Mouse (Mus musculus) olfactory bulb, adult 2 months (tissue): ENCODE data around the gene Asna1. TPM values are rescaled to one million over a fixed set of nuclear protein-coding genes. Genes with fewer than 3 reads are reported as not detected.

Source experiments
- H3K27ac ChIP-seq: fragments of 200-500 bp; 2 replicates; pipeline ENCODE4 v1.5.1; 2012; ENCODE audit warnings: low read depth, low read length; ENCODE audit not compliant: insufficient read depth
- H3K4me1 ChIP-seq: fragments of 200-500 bp; 2 replicates; pipeline ENCODE4 v1.6.1; 2012; ENCODE audit warnings: low read length; ENCODE audit not compliant: control insufficient read depth, insufficient read depth
- H3K4me3 ChIP-seq: fragments of 200-500 bp; 2 replicates; pipeline ENCODE4 v1.5.1; 2012; ENCODE audit warnings: mild to moderate bottlenecking, low read depth, low read length, moderate library complexity; ENCODE audit not compliant: insufficient read depth
- CTCF ChIP-seq: fragments of 200-500 bp; IDR thresholded peaks from 2 replicates; pipeline ENCODE4 v1.5.1; 2012; ENCODE audit warnings: low read depth, mild to moderate bottlenecking, low read length, moderate library complexity; ENCODE audit not compliant: insufficient read depth
- POLR2A ChIP-seq: fragments of 200-500 bp; IDR thresholded peaks from 2 replicates; pipeline ENCODE4 v1.6.1; 2012; ENCODE audit warnings: mild to moderate bottlenecking, low read depth, low read length, moderate library complexity; ENCODE audit not compliant: insufficient read depth
- WGBS: fragments of 180-500 bp; shearing (Covaris S2); methylation state at CpG from one replicate; pipeline ENCODE4 v1.1.7; 2018; 5-methylcytosine and 5-hydroxymethylcytosine counted together
- polyA plus RNA-seq: library from polyadenylated mRNA; stranded (reverse); fragments of >200 nt; gene quantifications from 2 replicates; pipeline ENCODE4 v1.2.4, GENCODE M21; 2012; ENCODE audit warnings: low replicate concordance; ENCODE audit not compliant: missing spikeins, insufficient read depth, insufficient read length

Asna1 gene
- polyA plus RNA-seq, 1 experiment = not detected

DNA sequence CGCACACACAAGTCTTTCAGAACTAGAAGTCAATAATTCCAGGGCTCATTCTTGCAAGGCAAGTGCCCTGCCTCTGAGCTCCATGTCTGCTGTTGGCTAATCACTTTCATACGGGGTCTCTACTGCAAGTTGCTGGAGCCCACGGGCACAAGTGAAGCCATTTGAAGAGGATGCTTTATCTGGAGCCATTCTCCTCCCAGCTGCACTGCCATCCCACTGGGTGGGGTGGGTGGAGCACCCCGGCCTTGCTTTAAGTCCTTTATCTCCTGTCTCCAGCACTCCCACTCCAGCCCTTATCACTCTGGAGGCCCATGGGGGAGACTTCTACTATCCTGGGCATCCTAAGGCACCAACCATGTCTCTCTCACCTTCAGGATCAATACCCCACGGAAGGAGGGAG lies 54.2 kb downstream of the Asna1 start:
- H3K4me1 ChIP-seq = peaks cover 10% of the 10 kb centered on the region
- H3K27ac ChIP-seq = no peak overlapping the region
- 32% methylated on average over 5 of the region's 5 CpGs for WGBS
- no peak overlapping the region for H3K4me3 ChIP-seq
- no peak for TF ChIP-seq POLR2A
- TF ChIP-seq CTCF = no peak

DNA sequence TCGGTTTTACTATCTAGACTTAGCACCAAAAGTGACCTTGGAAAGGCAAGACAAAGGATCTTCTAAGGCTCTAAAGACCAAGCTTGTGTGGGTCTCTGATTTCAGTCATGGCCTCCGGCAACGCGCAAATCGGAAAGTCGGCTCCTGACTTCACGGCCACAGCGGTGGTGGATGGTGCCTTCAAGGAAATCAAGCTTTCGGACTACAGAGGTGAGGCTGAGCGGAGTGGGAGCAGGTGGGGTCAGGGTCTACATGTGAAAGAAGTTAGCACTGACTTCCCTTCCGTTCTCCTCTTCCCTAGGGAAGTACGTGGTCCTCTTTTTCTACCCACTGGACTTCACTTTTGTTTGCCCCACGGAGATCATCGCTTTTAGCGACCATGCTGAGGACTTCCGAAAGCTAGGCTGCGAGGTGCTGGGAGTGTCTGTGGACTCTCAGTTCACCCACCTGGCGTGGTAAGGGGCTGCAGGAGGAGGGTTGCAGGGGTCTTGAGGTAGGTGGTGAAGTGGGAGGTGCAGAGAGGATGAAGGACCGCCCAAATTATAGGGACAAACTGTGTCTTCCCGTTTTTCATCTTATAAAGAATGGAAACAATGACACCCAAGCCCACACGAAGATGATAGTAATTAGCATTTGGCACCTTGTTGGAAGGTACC lies 54.8 kb downstream of the Asna1 start:
- Histone ChIP-seq H3K27ac (peak overlapping the region; percentile 71), H3K4me1 (peaks cover 11% of the 10 kb centered on the region), H3K4me3 (peak overlapping the region; percentile 63)
- under 1% methylated on average over 21 of the region's 21 CpGs for WGBS
- no peak for TF ChIP-seq CTCF

DNA sequence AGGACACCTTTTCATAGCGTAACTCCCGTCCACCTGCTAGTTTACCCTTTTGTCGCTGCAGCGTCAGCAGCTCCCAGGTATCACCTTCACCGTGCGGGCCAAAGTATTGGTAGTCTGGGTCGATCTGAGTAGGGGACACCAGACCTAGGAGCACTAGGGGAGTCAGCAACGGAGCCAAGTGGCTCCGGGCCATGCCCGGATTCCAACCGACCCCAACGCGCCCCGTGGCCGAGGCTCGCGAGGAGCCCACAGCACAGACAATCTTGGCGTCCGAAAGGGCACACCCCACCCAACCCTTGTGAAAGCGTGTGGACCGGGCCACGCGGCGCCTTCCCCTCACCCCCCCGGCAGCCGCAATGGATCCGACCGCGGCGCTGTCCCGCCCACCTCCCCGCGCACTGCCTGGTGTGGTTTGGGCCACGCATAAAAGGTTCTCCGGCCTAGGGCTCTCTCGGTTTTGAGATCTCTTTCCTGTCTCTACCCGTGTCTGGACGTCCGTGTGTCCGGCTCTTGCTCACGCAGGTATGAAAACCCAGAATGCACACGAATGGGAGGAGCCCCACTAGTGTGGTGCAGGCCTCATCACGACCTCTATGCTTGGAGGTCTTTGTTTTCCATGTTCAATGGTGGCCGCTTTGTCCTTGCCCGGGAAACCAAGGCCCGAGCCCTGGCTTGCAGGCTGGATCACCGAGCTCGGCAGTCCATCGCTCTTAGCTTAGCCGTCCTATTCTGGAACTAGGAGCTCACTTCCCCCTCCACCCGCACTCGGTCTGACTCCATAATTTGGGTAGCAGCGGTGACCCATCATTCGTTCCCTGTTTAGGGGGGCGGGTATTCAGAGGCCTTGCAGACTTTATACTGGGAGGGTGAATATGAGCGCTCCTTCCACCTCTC lies 55.6 kb downstream of the Asna1 start, which contains the start of the genes Gm49661, Prdx2 and Rnaseh2a:
Gene Gm49661, minus strand, starts transcription at position 193 of the 894 bp plus-strand sequence.
Gene Prdx2, plus strand, starts transcription at position 347 of the 894 bp plus-strand sequence.
Gene Rnaseh2a, minus strand, starts transcription at position 527 of the 894 bp plus-strand sequence.
- TF ChIP-seq CTCF (no peak), POLR2A (peak; percentile 87)
- Histone ChIP-seq H3K4me1 (peaks cover 14% of the 10 kb centered on the region), H3K4me3 (peak within 1 kb of the TSS; percentile 63), H3K27ac (peak within 1 kb of the TSS; percentile 80)
- WGBS = under 1% methylated on average over 56 of the region's 56 CpGs

DNA sequence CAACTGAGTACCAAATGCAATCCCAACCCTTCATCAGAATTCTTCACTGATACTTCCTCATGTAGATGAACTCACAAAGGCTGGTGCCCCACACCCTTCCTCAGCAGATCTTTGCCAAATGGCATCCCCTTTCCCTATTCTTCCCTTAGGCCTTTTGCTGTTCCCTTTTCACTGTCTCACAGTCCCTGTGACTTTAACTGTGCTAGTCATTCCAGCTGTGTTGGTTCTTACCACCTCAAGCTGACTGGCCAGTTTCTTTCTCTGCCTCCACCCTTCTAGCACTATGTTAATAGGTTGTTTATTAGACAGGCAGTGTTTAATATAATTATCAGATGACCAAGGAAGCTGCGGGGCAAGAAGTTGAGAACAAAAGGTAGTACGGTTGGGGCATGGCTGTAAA lies 56.4 kb downstream of the Asna1 start:
- H3K4me1 ChIP-seq = peaks cover 14% of the 10 kb centered on the region
- WGBS = 6% methylated on average over 2 of the region's 2 CpGs

More for the DNA sequence above, 56.4 kb downstream of the Asna1 start:
- no peak overlapping the region for H3K27ac ChIP-seq
- no peak for TF ChIP-seq POLR2A
- TF ChIP-seq CTCF = no peak
- H3K4me3 ChIP-seq = peak overlapping the region; percentile 63; the same call in 1 of the 2 replicates

Other genes with a start within 250 kb of the Asna1 start
- not detected in 2 replicates for gene Nfix, start 224.9 kb downstream of the Asna1 start, polyA plus RNA-seq
- not detected in 2 replicates for gene Dand5, start 202.5 kb downstream of the Asna1 start, polyA plus RNA-seq
- gene Gadd45gip1, start 193.8 kb downstream of the Asna1 start, polyA plus RNA-seq = not detected in 2 replicates
- gene Rad23a, start 184.6 kb downstream of the Asna1 start, polyA plus RNA-seq = not detected in 2 replicates
- gene Calr, start 178.3 kb downstream of the Asna1 start, polyA plus RNA-seq = 225 TPM in 1 of 2 replicates, not detected in the other
- not detected in 2 replicates for gene Farsa, start 168.3 kb downstream of the Asna1 start, polyA plus RNA-seq
- not detected in 2 replicates for gene Syce2, start 153.2 kb downstream of the Asna1 start, polyA plus RNA-seq
- gene Gcdh, start 131.4 kb downstream of the Asna1 start, polyA plus RNA-seq = not detected in 2 replicates
- gene Klf1, start 123.4 kb downstream of the Asna1 start, polyA plus RNA-seq = not detected in 2 replicates
- not detected in 2 replicates for gene Dnase2a, start 116.7 kb downstream of the Asna1 start, polyA plus RNA-seq
- not detected in 2 replicates for gene Mast1, start 87.9 kb downstream of the Asna1 start, polyA plus RNA-seq
- gene Rtbdn, start 78.3 kb downstream of the Asna1 start, polyA plus RNA-seq = not detected in 2 replicates
- gene Gm49661, start 55.8 kb downstream of the Asna1 start, polyA plus RNA-seq = not detected in 2 replicates
- gene Prdx2, start 55.7 kb downstream of the Asna1 start, polyA plus RNA-seq = not detected in 2 replicates
- not detected in 2 replicates for gene Rnaseh2a, start 55.5 kb downstream of the Asna1 start, polyA plus RNA-seq
- gene Junb, start 46.6 kb downstream of the Asna1 start, polyA plus RNA-seq = not detected in 2 replicates
- not detected in 2 replicates for gene Hook2, start 34.7 kb downstream of the Asna1 start, polyA plus RNA-seq
- not detected in 2 replicates for gene Best2, start 10.8 kb downstream of the Asna1 start, polyA plus RNA-seq
- not detected in 2 replicates for gene Trir, start 1.5 kb upstream of the Asna1 start, polyA plus RNA-seq
- not detected in 2 replicates for gene Tnpo2, start 11.6 kb upstream of the Asna1 start, polyA plus RNA-seq
- not detected in 2 replicates for gene Fbxw9, start 34.8 kb upstream of the Asna1 start, polyA plus RNA-seq
- gene Gm5741, start 42.7 kb upstream of the Asna1 start, polyA plus RNA-seq = not detected in 2 replicates
- not detected in 2 replicates for gene Dhps, start 46.5 kb upstream of the Asna1 start, polyA plus RNA-seq
- not detected in 2 replicates for gene Wdr83os, start 55.5 kb upstream of the Asna1 start, polyA plus RNA-seq
- not detected in 2 replicates for gene Wdr83, start 56.0 kb upstream of the Asna1 start, polyA plus RNA-seq
- gene Man2b1, start 58.0 kb upstream of the Asna1 start, polyA plus RNA-seq = 98.2 TPM in 1 of 2 replicates, not detected in the other
- gene Zfp791, start 97.8 kb upstream of the Asna1 start, polyA plus RNA-seq = not detected in 2 replicates
- not detected in 2 replicates for gene Cks1brt, start 126.6 kb upstream of the Asna1 start, polyA plus RNA-seq
- not detected in 2 replicates for gene Olfr371, start 200.7 kb upstream of the Asna1 start, polyA plus RNA-seq